Mouse (Mus musculus): ENCODE measurements around the gene Snx5.
A peak's percentile ranks its signal among the peaks of the same experiment; 100 is the strongest.

The Snx5 gene

DNA sequence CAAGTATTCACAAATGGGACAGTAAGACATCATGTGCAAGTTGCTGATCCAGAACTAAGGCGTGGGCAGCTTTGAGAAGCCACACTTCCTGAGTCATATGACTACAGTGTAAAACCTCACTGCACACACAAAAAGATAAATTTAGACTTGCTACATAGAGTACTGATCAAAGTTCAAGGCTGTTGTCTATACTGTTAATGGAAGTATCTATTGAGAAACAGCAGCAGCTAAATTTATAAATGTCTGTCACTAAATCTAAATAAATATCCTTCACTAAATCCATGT is 3.0 kb downstream of the Snx5 start:
- DNase-seq (ENCODE audit: low read depth, low spot score) = peak; percentile 43

- peak; percentile 14 for DNase-seq (ENCODE audit: low read depth, low spot score)
These were observed 3.5 kb downstream of the Snx5 start for GRCm38 (mm10) chr2:144267004-144267730.

DNA sequence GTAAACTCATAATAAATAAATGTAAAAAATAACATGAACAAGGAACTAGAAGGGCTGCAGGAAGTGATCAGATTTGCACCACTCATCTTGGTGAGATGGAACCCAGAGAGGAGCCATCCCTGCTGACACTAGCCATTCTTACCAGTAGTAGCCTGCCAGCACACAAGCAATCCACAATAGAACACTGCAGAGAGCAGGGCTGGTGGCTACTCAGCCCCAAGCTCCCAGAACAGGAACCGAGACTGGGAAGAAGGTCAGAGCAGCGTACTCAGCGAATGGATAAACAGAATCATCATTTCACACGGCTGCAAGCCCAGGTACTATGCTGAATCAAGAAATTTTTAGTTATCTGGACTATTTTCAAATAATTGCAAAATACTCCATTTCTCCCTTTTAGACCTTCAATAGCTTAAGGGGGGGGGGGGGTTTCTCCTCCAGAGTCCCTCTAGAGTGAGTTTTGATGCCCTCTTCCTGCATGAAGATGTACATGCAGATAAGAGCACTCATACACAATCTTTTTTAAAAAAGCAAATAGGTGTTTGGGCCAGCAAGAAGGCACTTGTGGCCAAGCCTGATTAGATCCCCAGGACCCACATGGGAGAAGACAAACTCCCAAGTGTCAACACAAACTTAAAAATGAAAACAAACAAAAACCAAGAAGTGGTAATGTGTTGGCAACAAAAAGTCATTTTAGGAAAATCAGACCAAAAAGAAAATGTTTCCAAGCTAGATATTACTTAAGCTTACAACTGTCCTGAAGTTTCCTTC is 4.6 kb downstream of the Snx5 start:
- DNase-seq (ENCODE audit: low read depth, low spot score) = peak; percentile 53

GRCm38 (mm10) chr2:144265120-144265488 is 5.6 kb downstream of the Snx5 start:
- DNase-seq (ENCODE audit: low read depth, low spot score) = no peak

- DNase-seq (ENCODE audit: low read depth, low spot score) = no peak
These were observed 6.1 kb downstream of the Snx5 start for GRCm38 (mm10) chr2:144264398-144265119.

DNA sequence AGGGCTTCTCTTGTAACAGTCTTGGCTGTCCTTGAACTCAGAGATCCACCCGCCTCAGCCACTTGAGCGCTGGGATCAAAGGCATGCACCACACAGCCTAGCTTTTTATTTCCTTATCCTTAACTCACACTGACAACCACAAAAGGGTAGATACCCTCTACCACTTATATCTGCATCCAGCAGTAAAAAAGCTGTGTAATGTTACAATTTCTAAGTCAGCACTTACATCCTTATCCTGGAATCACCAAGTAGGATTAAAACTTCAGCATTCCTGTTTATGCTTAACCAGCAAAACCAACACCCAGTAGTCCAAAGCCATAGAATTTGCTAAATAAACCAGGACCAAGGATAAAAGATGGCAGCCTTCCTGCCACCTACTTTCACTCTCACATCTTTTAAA is 7.9 kb downstream of the Snx5 start:
- no peak for DNase-seq (ENCODE audit: low read depth, low spot score)

DNA sequence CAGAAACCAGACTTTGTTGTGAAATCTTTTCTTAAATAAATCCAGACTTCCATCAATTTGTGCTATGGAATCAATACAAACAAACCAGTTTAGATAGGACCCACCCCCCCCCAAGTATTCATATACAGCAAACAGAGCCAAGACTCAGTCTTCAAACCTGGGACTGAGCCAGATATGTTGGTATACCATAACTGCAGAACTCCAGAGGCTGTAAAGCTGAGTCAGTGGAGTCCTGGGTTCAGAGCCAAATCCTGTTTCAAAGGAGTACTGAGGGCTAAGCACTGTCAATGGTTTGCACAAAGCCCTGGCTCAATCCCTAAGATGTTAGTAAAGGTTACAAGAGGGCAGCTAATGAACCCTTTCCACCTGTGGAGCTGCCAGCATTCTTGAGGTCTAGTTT is 20.6 kb downstream of the Snx5 start:
- DNase-seq (ENCODE audit: low read depth, low spot score) = no peak

DNA sequence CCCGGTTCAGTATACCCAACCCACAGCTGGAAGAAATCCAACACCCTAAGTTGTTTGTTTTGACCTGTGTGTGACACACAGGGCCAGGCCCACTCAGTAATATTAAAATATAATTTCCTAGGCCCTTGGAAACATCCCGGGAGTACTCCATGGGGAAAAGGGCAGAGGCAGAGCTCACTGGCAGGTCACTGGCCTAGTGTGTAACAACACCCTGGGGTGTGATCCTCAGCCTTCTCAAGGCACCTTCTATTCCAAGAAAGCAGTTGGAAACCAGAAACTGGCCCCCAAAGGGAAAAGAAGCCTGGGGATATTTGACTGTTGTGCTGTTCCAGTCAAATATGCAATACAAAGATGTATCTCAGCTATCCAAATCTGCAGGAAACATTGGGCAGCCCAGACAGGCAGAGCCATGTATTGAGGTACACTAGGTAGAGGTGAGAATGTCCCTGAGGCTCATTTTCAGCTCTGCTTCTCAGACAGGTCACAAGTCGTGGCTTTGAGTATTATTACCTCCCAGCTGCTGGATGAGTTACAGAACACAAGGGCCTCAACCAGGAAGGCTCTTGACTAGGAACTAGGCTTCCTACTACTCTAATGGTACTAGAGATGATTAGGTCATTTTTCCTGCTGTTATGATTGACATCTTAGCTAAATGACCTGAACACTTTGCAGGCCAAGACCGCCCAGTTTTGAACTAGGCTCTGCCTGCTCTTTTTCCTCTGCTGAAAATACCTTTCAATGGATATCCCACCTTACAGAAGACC is 21.9 kb downstream of the Snx5 start:
- peak; percentile 43 for DNase-seq (ENCODE audit: low read depth, low spot score)

DNA sequence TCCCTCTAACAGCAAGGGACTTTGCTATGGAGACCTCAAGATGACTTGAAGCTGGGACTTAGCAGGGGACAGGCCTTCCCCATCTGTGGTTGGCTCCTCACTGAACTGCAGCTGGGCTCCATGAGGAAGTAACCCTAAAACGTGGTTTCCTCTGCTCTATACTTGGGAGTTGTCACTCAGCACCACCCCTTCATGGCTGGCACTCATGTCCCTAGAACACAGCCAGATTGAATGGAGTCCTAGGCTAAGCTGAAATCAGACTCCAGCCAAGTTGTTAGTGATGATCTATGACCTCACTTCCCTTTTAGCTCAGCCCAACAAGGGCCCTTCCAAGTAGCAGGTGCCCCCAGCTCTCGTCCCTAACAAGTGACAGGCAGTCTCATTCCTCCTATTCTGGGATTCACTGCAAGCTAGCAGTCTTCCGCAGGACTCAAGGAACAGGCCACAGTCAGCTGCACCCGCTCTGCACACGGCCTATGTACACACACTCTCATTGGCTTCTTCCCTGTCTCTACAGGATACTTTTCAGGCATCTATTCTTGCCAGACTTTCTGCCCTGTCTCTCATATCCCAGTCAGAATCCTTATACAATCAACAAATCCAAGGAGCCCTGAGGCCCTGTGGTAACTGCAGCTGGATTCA is 23.2 kb downstream of the Snx5 start:
- peak; percentile 69 for DNase-seq (ENCODE audit: low read depth, low spot score)

DNA sequence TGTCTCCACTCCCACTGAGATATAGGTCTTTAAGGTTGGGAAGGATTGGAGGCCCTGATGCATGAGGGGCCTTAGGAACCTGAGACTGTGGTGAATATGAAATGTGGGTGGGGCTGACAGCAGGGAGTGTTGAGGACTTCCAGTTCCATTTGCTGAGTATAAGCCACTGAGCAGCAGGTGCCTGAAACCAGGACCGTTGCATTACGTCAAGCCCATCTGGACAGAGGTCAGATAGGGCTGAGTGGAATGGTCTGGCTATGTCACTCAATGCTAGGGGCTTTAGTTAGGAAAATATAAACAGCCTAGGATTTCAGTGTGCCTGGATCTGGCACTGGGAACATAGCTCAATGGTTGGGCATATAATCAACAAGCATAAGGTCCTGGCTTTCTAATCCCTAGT is 24.4 kb downstream of the Snx5 start:
- peak; percentile 15 for DNase-seq (ENCODE audit: low read depth, low spot score)

- DNase-seq (ENCODE audit: low read depth, low spot score) = peak; percentile 67
These were observed 25.2 kb downstream of the Snx5 start for GRCm38 (mm10) chr2:144245464-144245863.

GRCm38 (mm10) chr2:144240095-144240899 is 30.4 kb downstream of the Snx5 start:
- DNase-seq (ENCODE audit: low read depth, low spot score) = no peak

- DNase-seq (ENCODE audit: low read depth, low spot score) = peak; percentile 44
These were observed 31.4 kb downstream of the Snx5 start for GRCm38 (mm10) chr2:144239318-144239717.

DNA sequence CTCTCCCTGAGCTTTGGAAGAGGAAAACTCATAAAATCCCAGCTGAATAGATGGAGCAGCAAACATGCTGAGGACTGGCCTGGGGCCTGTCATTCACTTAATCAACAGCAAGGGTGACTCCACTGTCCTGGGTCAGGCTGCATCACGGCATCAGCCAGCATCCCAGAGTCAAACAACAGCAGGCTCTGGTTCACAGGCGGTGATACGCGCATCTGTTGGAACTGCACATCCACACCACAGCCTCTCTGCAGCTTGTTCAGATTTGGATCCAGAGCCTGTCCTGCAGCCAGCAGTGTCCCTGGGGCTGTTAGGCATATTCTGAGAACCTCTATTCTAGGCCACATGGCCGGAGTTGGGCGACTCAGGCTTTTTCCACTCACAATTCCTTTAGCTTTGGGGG is 32.4 kb downstream of the Snx5 start:
- DNase-seq (ENCODE audit: low read depth, low spot score) = no peak

GRCm38 (mm10) chr2:144236791-144237584 is 33.7 kb downstream of the Snx5 start:
- DNase-seq (ENCODE audit: low read depth, low spot score) = no peak

DNA sequence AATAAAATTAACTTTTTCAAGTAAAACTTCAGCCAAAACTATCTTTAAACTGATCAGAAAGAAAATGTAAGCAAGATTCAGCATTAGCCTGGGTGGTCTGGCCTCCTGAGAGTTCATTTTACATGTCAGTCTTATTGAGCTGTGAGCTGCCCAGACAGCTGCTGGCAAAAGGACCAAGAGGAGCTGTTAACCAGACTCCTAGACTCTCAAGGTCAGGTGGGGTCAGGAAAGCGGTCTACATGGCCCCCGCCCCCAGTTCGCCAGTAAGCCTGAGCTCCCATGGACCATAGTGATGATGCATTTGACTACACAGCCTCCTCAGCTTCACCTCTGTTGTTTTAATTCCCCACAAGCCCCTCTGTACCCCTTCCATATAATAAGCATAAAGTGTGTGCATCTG is 34.9 kb downstream of the Snx5 start:
- DNase-seq (ENCODE audit: low read depth, low spot score) = no peak

- DNase-seq (ENCODE audit: low read depth, low spot score) = peak; percentile 73
These were observed 37.2 kb downstream of the Snx5 start for GRCm38 (mm10) chr2:144233534-144233933.

DNA sequence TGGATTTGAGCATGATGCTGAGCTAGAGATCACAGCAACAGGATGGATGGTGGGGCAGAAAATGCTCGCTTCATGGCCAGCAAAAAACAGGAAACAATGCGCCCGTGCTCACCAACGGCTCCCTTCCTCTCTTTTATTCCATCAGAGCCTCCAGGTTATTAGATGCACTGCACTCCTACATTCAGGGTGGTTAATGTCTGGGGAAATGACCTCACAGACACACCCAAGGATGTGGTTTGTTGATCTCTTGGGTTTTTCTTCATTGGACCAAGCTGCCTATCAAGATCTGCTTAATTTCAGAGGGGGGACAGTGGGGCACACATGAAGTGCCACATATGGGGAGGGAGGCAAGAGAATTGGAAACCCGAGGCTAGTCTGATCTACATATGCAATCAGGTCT is 39.6 kb downstream of the Snx5 start:
- no peak for DNase-seq (ENCODE audit: low read depth, low spot score)

GRCm38 (mm10) chr2:144230498-144230897 is 40.2 kb downstream of the Snx5 start:
- no peak for DNase-seq (ENCODE audit: low read depth, low spot score)

DNA sequence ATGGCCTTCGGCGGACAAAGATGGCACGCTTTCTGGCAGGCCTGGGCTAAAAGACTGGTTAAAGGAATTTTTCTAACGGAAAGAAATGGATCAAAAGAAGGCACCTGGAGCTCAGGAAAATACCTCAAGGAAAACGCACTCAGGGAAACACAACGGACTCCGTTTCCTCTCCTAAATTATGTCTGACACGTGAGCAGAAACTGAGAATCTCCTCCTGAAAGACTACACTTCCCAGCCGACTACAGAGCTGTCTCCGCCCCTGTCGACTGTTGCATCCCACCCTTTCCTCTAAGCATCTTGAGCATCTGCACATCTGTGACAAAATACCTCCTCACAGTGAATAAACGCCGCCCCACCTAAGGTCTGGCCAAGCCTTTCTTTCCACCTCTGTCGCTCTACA is 41.1 kb downstream of the Snx5 start:
- no peak for DNase-seq (ENCODE audit: low read depth, low spot score)
